Mouse (Mus musculus): ENCODE measurements at regions not wholly inside any gene's neighbourhood (a gene's known extent, or its start where the extent isn't known, plus 50 kb on each side); places are given as distances from the start of the nearest gene placed in this dataset.

DNA sequence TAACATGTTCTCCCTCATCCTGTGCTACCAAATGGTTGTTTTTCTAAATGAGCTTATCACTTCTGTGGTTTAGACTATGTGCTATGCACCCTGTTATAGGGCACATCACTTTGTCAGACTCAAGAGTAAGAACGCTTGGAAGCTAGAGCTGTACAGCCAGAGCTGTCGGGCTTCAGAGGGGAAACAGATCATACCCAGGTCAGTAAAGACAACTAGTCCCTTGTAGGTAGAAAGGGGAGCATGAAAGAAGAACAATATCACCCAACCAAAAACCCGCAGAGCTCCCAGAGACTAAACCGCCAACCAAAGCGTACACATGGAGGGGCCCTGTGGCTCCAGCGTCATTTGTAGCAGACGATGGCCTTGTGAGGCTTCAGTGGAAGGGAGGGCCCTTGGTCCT is 239.0 kb upstream of the Zic4 start:
- TF ChIP-seq CTCF (IDR thresholded peaks at IDR 0.05; ENCODE audit: control insufficient read depth, insufficient read depth, insufficient read length) = no peak
- no peak for TF ChIP-seq CEBPB (IDR thresholded peaks at IDR 0.05; ENCODE audit: low read depth)
- no peak for TF ChIP-seq MYOD1 (IDR thresholded peaks at IDR 0.05; ENCODE audit: control insufficient read depth, insufficient read length, low read depth)
- TF ChIP-seq USF1 (IDR thresholded peaks at IDR 0.05; ENCODE audit: low read depth) = no peak
- TF ChIP-seq FOSL1 (IDR thresholded peaks at IDR 0.05; ENCODE audit: insufficient read depth, low read length, poor library complexity, severe bottlenecking) = no peak
- no peak for TF ChIP-seq MAX (IDR thresholded peaks at IDR 0.05)
- no peak for TF ChIP-seq MYOG (IDR thresholded peaks at IDR 0.05; ENCODE audit: control insufficient read depth, extremely low read depth, insufficient read length)
